ENCODE assay signal across 15 mouse cellular contexts in genomic region chr9:28571682-28572081, GRCm38 (mm10).
"Had no signal": no experiment of that assay in that cellular context is flagged by ENCODE, and none has a peak within 500 bp of the region (broad histone marks: within the 10 kb centered on the region; RNA-seq: fewer than 3 reads in every experiment).

No protein-coding gene starts in this region.

- DNase-seq: lung, adult 18-20 months; lung, embryonic 14.5 days; lung, postnatal 10 days; lung, postnatal 4 days; retina, postnatal 1 day; right cerebral cortex, postnatal 25 days; right cerebral cortex, postnatal 4 days; spleen, adult 18-20 months; thymus, adult 18-20 months; thymus, postnatal 14 days; thymus, postnatal 36 days had no signal

- H3K4me2 ChIP-seq: lung, embryonic 14.5 days; midbrain, embryonic 13.5 days had no signal

- H3K9ac ChIP-seq: lung, embryonic 14.5 days; midbrain, embryonic 13.5 days had no signal

- H3K27ac ChIP-seq: midbrain, embryonic 10.5 days; midbrain, embryonic 13.5 days had no signal

- H3K9me3 ChIP-seq: midbrain, embryonic 10.5 days; midbrain, embryonic 13.5 days had no signal

- H3K4me3 ChIP-seq: midbrain, embryonic 10.5 days; midbrain, embryonic 13.5 days; myocyte had no signal

- ATAC-seq: midbrain, embryonic 13.5 days; midbrain, embryonic 16.5 days had no signal

- H3K27me3 ChIP-seq: midbrain, embryonic 13.5 days had no signal

- H3K36me3 ChIP-seq: midbrain, embryonic 10.5 days; midbrain, embryonic 13.5 days had no signal

- H3K4me1 ChIP-seq: midbrain, embryonic 10.5 days had no signal
